Comparison of ENCODE assay signal across 8 mouse cellular contexts in the genomic region with DNA sequence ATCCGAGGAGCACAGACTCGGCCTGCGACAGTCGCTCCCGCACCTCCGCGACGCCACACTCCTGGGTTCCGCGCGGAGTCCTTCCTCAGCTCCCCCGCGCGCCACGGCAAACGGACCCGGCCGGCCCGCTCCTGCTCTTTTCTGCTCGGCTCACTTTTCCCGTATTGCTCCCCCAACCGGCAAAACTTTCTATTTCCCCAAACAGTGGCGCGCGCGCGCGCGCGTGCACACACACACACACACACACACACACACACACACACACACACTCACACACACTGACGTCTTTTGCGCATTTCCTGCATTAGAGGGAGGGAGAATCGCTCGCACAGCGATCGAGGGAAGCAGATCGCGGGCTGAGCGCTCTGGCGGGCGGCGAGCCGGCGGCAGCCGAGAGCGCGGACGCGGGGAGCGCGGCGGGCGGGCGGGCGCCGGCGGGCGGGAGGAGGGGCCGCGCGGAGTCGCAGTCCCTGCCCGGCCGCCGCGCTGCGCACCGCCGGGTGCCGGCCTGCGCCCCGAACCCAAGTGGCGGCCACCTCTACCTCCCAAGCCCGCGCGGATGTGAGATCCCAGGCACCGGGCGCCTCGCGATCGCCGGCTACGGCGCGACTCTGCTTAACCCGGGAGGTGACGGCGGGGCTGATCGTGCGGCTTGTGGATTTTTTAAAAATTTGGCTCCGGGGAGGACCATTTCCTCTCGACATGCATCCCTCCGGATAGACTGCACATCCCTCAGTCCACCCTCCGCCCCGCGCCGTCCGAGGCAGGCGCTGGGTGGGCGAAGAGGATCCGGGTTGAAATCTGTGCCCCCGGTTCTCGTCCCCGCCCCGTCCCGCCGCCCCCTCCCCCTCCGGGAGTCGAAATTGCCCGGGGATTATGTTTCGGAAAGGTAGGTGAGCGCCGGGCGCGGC. TPM values are rescaled to one million over a fixed set of nuclear protein-coding genes. Genes with fewer than 3 reads are reported as not detected.
A peak's percentile ranks its signal among the peaks of the same experiment; 100 is the strongest.
DNase-seq lines count a peak whose midpoint lies in the region; ATAC-seq lines count a peak whose summit lies in the region.

Prkce (plus strand) TSS at position 466 of the 911 bp plus-strand sequence.

- DNase-seq in adrenal gland, adult (ENCODE audit: inconsistent age in 2 of 2, low spot score in 1 of 2), result peak; percentile 87 to 96
- peak; percentile 83 for DNase-seq in embryo, embryonic 10 days (ENCODE audit: low spot score)
- DNase-seq in gastrocnemius, postnatal 10 days, result peak; percentile 84
- DNase-seq in left cerebral cortex, postnatal 36 days (ENCODE audit: low spot score in 2 of 2), result peak; percentile 80 to 83
- peak; percentile 89 for DNase-seq in midbrain, embryonic 10.5 days (ENCODE audit: low spot score)
- DNase-seq in right cerebral cortex, postnatal 36 days (ENCODE audit: low spot score in 2 of 2), result peak; percentile 73 to 79
- DNase-seq in urinary bladder, postnatal 4 days (ENCODE audit: low spot score in 2 of 2), result peak; percentile 81 to 89

- H3K4me3 ChIP-seq in midbrain, embryonic 10.5 days, result peak within 1 kb of the TSS; percentile 73

- ATAC-seq in inflammation-experienced regulatory T-cells, adult 6 months, result peak; percentile 73

- H3K27ac ChIP-seq in midbrain, embryonic 10.5 days (replicated peaks), result peak within 1 kb of the TSS; percentile 92

- H3K36me3 ChIP-seq in midbrain, embryonic 10.5 days, result no peaks in the 10 kb centered on the region

- H3K9me3 ChIP-seq in midbrain, embryonic 10.5 days (replicated peaks), result no peaks in the 10 kb centered on the region

- intact Hi-C loops in left cerebral cortex, postnatal 36 days (cut with DNase I), result loop anchor here (5.0 kb wide), 3 partner anchors 50 to 125 kb away; no protein-coding TSS in a partner anchor

- H3K4me1 ChIP-seq in midbrain, embryonic 10.5 days, result peaks cover 44% of the 10 kb centered on the region

- WGBS in midbrain, embryonic 10.5 days, result under 1% methylated on average over 113 of the region's 115 CpGs

- peaks cover 54% of the 10 kb centered on the region for H3K27me3 ChIP-seq in midbrain, embryonic 10.5 days (ENCODE audit: low read depth, poor library complexity, severe bottlenecking)

RNA-seq across cellular contexts. Expression of gene Prkce, which starts in this region (rescaled TPM):
- 10 to 100 TPM; 11.3 to 14.0 TPM for total RNA-seq in gastrocnemius, postnatal 10 days (2021)
- polyA plus RNA-seq in inflammation-experienced regulatory T-cells, adult 6 months (2017; shearing (Covaris generic)), result 1 to 10 TPM; 2.8 to 6.4 (median 5.2) TPM
- total RNA-seq in left cerebral cortex, postnatal 36 days (2021), result 100 to 1,000 TPM; 276 to 292 TPM
- polyA plus RNA-seq in midbrain, embryonic 10.5 days (2016; fragmentation: Nextera tagmentation; extraction: Ambion mirVana), result 2.9 and 3.1 TPM in 2 replicates

Comparison
In these comparisons a context has a peak if more than half of its experiments do, and no peak if none do; other contexts are left out.
1. Peak in every context shown above with its lines: DNase-seq, ATAC-seq, H3K4me3 ChIP-seq and H3K27ac ChIP-seq.
2. RNA of gene Prkce (total RNA-seq): 276 to 292 TPM in left cerebral cortex, postnatal 36 days; 11.3 to 14.0 TPM in gastrocnemius, postnatal 10 days; every median in the first group is over 10 times any median in the second.